41 mouse cellular contexts compared by ENCODE assay signal in genomic region chr7:140144550-140144949, GRCm38 (mm10). TPM values are rescaled to one million over a fixed set of nuclear protein-coding genes. Genes with fewer than 3 reads are reported as not detected.
"Had no signal": no experiment of that assay in that cellular context is flagged by ENCODE, and none has a peak within 500 bp of the region (broad histone marks: within the 10 kb centered on the region; RNA-seq: fewer than 3 reads in every experiment).

No protein-coding gene starts in this region.

- H3K27ac ChIP-seq: heart, embryonic 10.5 days; hindbrain, embryonic 13.5 days; hindbrain, embryonic 15.5 days; hindbrain, postnatal 0 days; kidney, embryonic 15.5 days; kidney, postnatal 0 days; limb, embryonic 13.5 days; limb, embryonic 15.5 days; liver, embryonic 12.5 days; liver, embryonic 14.5 days had no signal

- H3K27me3 ChIP-seq: heart, embryonic 12.5 days; hindbrain, embryonic 13.5 days; kidney, embryonic 15.5 days; limb, embryonic 13.5 days; limb, embryonic 15.5 days; liver, embryonic 12.5 days had no signal

- H3K4me3 ChIP-seq: heart, embryonic 10.5 days; heart, embryonic 12.5 days; hindbrain, embryonic 13.5 days; hindbrain, embryonic 15.5 days; kidney, embryonic 15.5 days; limb, embryonic 13.5 days; limb, embryonic 15.5 days; liver, embryonic 12.5 days had no signal

- DNase-seq: forebrain, postnatal 0 days; gastrocnemius, postnatal 14 days; gastrocnemius, postnatal 36 days; heart, postnatal 14 days; heart, postnatal 36 days; kidney, adult 11 months; kidney, adult 2 months; kidney, adult 9 months; kidney, postnatal 14 days; kidney, postnatal 36 days; layer of hippocampus, adult 9-11 months; layer of hippocampus, postnatal 36 days; left cerebral cortex, postnatal 4 days had no signal

- H3K36me3 ChIP-seq: hindbrain, embryonic 15.5 days had no signal

- H3K9ac ChIP-seq: forebrain, postnatal 0 days; heart, embryonic 12.5 days; hindbrain, embryonic 13.5 days; hindbrain, embryonic 15.5 days; kidney, embryonic 15.5 days; limb, embryonic 13.5 days; limb, embryonic 15.5 days; liver, embryonic 12.5 days; liver, embryonic 14.5 days had no signal

- H3K4me1 ChIP-seq: heart, embryonic 10.5 days; heart, embryonic 12.5 days; hindbrain, embryonic 13.5 days; hindbrain, embryonic 15.5 days; kidney, embryonic 15.5 days; limb, embryonic 13.5 days; limb, embryonic 15.5 days had no signal

RNA-seq across cellular contexts. Expression of gene Sprn, which starts 10.1 kb away (rescaled TPM):
- total RNA-seq: hematopoietic stem cell, adult 5-6 weeks had no signal
- polyA plus RNA-seq: limb, embryonic 11.5 days; liver, embryonic 12.5 days; liver, embryonic 14.5 days; liver, embryonic 16.5 days had no signal

RNA-seq across cellular contexts. Expression of gene Olfr522, which starts 20.0 kb away (rescaled TPM):
- total RNA-seq: forebrain, postnatal 0 days; gastrocnemius, adult 18-20 months; gastrocnemius, postnatal 14 days; gastrocnemius, postnatal 36 days; heart, adult 8-10 months; heart, postnatal 14 days; heart, postnatal 36 days; hematopoietic stem cell, adult 5-6 weeks; hindbrain, postnatal 0 days; layer of hippocampus, adult 18-20 months; layer of hippocampus, postnatal 14 days; layer of hippocampus, postnatal 36 days; left cerebral cortex, adult 18-20 months; left cerebral cortex, postnatal 14 days; left cerebral cortex, postnatal 4 days; liver, adult 2 months had no signal
- polyA plus RNA-seq: forebrain, postnatal 0 days; gonadal fat pad, adult 2 months; heart, embryonic 10.5 days; heart, embryonic 12.5 days; heart, embryonic 14.5 days; heart, embryonic 16.5 days; hindbrain, embryonic 11.5 days; hindbrain, embryonic 13.5 days; hindbrain, embryonic 15.5 days; hindbrain, postnatal 0 days; intestine, embryonic 14.5 days; intestine, embryonic 16.5 days; kidney, adult 2 months; kidney, embryonic 15.5 days; kidney, postnatal 0 days; large intestine, adult 2 months; limb, embryonic 11.5 days; limb, embryonic 13.5 days; limb, embryonic 15.5 days; liver, adult 2 months; liver, embryonic 12.5 days; liver, embryonic 14.5 days; liver, embryonic 16.5 days had no signal

RNA-seq across cellular contexts. Expression of gene Olfr523, which starts 28.5 kb away (rescaled TPM):
- total RNA-seq: forebrain, postnatal 0 days; gastrocnemius, adult 18-20 months; gastrocnemius, postnatal 14 days; gastrocnemius, postnatal 36 days; heart, adult 8-10 months; heart, postnatal 14 days; heart, postnatal 36 days; hematopoietic stem cell, adult 5-6 weeks; hindbrain, postnatal 0 days; left cerebral cortex, adult 18-20 months; left cerebral cortex, postnatal 4 days; liver, adult 2 months had no signal
- polyA plus RNA-seq: forebrain, postnatal 0 days; gonadal fat pad, adult 2 months; heart, embryonic 10.5 days; heart, embryonic 12.5 days; heart, embryonic 14.5 days; heart, embryonic 16.5 days; hindbrain, embryonic 11.5 days; hindbrain, embryonic 13.5 days; hindbrain, embryonic 15.5 days; hindbrain, postnatal 0 days; intestine, embryonic 14.5 days; intestine, embryonic 16.5 days; kidney, embryonic 15.5 days; kidney, postnatal 0 days; large intestine, adult 2 months; limb, embryonic 11.5 days; limb, embryonic 13.5 days; limb, embryonic 15.5 days; liver, adult 2 months; liver, embryonic 12.5 days; liver, embryonic 14.5 days; liver, embryonic 16.5 days had no signal
